Mouse (Mus musculus) ovary, postnatal 14 days (tissue): ENCODE measurements at regions not wholly inside any gene's neighbourhood (a gene's known extent, or its start where the extent isn't known, plus 50 kb on each side); places are given as distances from the start of the nearest gene placed in this dataset.

Source experiments
- DNase-seq: peaks from one replicate; pipeline ENCODE4 v3.0.0; 2022; ENCODE audit warnings: low spot score

- DNase-seq, result no peak
Observed at GRCm38 (mm10) chr16:77399846-77400275, 202.0 kb downstream of the Gm11146 start.

- no peak for DNase-seq
Observed at GRCm38 (mm10) chr16:77394054-77394716, 207.7 kb downstream of the Gm11146 start.

DNA sequence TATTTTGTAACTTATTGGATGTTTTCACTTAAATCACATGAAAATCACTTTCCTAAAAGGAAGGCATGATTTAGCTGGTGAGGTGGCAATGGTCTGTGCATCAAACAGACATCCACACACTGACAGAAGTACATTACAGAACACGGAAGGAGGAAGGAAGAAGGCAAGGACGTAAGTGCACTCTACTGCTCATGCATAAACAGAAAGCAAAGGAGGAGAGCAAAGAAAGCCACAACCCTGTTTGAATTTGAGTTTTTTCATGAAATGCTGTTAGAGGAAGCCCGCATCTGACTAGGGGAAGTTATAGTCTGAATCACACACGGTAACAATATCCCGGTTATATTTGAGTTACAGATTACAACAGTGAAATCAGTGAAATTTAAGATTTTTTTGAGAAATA lies 208.4 kb downstream of the Gm11146 start:
- DNase-seq, result no peak

GRCm38 (mm10) chr16:77392205-77392604 lies 209.7 kb downstream of the Gm11146 start:
- DNase-seq, result no peak

- DNase-seq, result no peak
Observed at GRCm38 (mm10) chr16:77384021-77384729, 217.7 kb downstream of the Gm11146 start.

DNA sequence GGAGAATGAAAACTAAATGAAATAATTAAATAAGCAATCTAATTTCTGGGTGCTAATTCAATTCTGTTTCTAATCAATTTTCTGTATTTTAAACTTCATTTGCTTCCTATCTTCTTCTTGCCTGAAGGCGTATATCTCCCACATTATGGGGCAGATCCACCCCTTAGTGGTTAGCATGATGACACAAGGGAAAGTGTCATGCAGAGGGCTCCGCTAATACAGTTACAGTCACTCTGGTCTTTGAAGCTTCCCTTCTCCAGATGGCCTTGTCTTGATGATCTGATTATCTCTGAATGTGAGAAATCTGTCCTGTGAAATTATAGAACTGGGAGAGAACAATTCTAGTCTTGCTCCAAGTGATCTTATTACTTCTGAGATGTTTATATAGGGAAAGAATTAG lies 219.1 kb downstream of the Gm11146 start:
- no peak for DNase-seq

DNA sequence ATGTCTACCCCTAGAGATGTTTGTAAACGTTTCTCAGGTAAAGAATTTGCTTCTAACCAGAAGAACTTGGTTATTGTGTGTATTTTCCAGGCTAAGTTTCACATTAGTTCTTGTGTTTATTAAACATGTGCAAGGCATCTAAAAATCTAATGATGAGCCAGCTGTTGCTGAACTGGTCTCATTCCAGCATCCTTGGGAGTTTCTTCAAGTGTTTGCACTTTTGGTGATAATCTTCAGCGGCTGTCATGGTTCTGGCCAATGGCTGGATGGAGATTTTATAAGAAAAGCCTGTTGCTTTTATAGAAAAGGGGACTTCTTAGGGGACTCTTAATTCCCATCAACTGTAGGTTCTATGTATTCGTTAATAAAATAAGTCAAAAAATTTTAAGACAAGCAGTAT lies 229.1 kb downstream of the Gm11146 start:
- DNase-seq, result peak; percentile 6

GRCm38 (mm10) chr16:77369810-77370209 lies 232.1 kb downstream of the Gm11146 start:
- no peak for DNase-seq

DNA sequence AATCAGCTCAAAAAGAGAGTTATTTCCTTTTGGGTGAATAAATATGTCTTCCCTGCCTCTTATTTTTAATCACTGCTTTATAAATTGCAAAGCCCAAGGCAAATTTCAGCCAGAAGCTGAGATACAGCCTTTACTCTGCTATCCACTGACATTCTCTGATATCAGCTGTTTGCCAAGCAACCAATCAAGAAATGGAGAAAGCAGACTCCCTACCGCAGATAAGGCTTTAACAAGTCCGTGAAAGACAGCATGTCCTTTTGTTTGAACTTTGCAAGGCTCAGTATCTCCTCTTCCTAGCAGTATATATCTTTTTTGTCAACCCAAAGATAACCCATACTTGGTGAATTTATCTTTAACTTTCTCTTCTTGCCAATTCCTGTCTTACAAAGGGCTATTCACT lies 236.6 kb downstream of the Gm11146 start:
- no peak for DNase-seq

DNA sequence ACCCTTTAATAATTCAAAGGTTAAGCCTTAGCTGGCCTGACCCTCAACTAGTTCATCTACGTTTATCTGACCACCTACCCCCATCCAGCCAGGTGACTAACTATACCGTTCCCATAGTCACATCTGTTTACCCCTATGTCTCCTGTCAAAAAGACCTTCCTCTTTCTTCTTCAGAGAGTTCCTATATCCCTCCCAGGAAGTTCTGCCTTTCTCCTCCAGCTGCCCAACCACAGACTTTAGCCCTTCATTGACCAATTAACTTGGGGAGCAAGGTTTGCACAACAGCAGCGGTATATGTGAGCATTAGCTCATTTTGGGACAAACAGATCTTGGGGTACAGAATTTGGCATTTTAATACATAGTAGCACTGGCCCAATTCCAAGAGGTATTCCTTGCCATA lies 237.5 kb downstream of the Gm11146 start:
- no peak for DNase-seq

- no peak for DNase-seq
Observed at GRCm38 (mm10) chr16:77359190-77359589, 242.7 kb downstream of the Gm11146 start.

GRCm38 (mm10) chr16:77355260-77355659 lies 246.6 kb downstream of the Gm11146 start:
- DNase-seq, result no peak

GRCm38 (mm10) chr16:77354201-77354712 lies 247.6 kb downstream of the Gm11146 start:
- no peak for DNase-seq

- DNase-seq, result no peak
Observed at GRCm38 (mm10) chr16:77346128-77346527, 255.8 kb downstream of the Gm11146 start.

- DNase-seq, result no peak
Observed at GRCm38 (mm10) chr16:77332285-77332684, 269.6 kb downstream of the Gm11146 start.

DNA sequence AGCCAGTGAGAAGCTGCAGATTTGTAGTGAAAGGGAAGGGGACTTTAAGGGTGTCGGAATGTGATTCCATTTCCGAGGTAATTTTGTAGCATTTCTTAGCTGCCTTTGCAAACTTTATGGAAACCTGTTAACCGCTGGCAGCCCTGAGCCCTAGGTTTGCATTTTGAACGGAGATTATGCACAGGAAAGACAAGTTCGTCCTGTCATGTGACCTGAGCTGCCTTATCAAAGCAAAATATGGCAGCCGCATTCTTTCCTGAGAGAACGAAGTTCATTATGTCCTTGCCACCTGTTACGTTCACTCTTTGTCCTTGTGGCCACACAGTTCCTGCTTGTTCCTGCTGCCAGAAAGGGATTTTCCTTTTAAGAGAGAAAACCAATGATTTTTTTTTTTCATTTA lies 270.9 kb downstream of the Gm11146 start:
- DNase-seq, result peak; percentile 43

DNA sequence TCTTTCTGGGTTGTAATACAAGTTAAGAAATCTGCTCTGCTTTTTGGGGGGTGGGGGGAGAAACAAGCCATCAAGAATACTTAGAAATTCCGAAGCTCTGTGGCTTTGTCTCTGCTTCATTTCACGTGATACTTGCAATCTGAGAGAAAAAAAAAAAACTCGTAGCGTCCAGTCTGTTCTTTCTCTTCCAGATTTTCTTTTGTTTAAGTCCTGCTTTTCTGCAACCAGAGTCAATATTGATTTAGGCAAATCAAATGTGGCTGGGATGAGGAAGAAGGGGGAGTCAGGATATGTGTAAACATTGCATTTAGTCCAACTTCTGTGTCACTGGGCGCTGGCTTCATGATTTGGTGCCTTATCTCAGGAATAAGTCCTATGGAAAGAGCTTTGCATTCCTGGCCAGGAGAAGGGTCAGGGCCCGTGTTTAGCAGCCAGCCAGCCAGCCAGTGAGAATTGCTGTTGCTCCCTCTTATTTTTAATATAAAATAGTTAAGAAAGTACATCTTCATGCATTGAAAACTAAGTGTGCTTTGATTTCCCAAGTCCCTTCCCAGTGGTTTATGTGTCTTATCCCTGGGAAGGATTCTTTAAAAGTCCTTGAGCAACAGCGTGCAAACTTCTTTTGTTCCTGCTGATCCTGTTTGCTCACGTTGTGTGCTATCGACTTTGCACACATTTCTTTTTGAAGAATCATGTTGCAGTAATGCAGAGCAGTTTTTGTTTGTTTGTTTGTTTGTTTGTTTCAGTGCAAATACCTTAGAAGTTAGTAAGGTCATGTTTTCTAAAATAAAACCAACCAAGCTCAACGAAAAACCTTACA lies 272.0 kb downstream of the Gm11146 start:
- peak; percentile 28 for DNase-seq

DNA sequence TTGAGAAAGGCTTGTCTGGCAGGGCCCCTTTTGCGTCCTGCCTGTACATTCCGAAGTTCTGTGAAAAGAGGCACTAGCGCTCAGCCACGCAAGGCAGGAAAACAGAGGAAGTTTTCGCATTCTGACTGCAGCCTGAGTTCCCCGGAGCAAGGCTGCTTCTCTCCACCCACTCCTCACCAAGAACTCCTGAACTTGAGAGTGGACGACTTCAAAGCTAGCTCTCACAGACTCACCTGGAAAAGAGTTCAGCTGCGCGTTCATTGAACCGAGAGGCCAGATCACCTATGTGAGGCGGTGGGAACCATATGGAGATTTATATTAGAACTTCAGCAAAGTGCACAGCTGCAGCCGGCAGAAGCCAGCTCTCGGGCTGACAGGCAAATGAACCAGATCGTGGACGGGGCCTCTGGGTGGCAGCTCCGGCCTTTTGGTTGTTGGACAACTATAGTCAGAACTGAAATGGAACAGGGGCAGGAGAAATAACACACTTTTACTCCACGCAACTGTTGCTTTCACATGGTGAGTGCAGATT lies 272.7 kb downstream of the Gm11146 start:
- DNase-seq, result peak; percentile 38

DNA sequence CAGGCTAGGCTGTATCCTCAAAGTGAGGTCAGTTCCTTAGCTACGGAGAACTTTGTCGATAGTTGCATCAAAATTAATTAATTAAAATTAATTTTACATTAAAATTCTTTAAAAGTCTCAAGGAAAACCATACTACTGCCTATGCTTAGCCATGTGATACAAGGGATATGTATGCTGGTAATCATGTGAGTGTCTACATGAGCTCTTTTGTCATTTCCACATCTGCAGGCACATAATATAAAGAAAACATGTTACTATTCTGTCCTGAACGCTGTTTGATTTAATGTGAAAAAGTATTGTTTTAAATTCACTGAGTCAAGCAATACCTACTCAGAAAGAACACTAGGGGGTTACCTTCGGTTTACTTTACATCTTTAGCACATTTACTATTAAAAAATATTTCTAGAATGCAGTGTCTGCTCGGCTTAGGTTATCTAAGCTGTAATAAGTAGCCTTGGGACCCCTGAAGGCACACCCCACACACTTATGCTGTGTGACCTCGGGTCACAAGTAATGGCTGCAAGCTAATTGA lies 273.2 kb downstream of the Gm11146 start:
- no peak for DNase-seq

- no peak for DNase-seq
Observed at GRCm38 (mm10) chr16:77328049-77328448, 273.8 kb downstream of the Gm11146 start.

DNA sequence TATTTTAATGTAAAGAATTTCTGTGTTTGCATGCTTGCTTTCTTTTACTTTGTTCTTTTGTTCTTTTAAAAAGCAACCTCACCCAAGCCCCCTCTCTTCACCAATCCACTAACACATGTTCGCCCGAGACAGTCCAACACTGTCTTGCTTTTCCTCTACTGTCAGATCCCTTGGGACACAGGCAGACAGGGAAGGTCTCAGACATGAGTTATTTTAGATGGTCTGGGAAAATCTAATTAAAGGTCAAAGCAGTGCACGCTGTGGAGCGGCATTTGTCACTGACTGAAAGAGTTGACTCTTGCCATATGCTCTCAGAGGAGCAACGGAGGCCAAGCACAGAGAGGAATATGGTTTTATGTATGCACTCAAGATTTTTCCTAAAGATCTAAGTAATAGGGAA lies 279.6 kb downstream of the Gm11146 start:
- no peak for DNase-seq

GRCm38 (mm10) chr16:77318150-77318549 lies 283.7 kb downstream of the Gm11146 start:
- no peak for DNase-seq
